Mouse (Mus musculus) spleen, postnatal 36 days (tissue): Measurements from ENCODE around the gene Mapk6.

Source experiments
- DNase-seq, 2 experiments: peaks; one replicate each; pipeline ENCODE4 v3.0.0; 2022; ENCODE audit warnings: low spot score in 2 of 2, mixed read lengths in 1 of 2

Mapk6 gene

DNA sequence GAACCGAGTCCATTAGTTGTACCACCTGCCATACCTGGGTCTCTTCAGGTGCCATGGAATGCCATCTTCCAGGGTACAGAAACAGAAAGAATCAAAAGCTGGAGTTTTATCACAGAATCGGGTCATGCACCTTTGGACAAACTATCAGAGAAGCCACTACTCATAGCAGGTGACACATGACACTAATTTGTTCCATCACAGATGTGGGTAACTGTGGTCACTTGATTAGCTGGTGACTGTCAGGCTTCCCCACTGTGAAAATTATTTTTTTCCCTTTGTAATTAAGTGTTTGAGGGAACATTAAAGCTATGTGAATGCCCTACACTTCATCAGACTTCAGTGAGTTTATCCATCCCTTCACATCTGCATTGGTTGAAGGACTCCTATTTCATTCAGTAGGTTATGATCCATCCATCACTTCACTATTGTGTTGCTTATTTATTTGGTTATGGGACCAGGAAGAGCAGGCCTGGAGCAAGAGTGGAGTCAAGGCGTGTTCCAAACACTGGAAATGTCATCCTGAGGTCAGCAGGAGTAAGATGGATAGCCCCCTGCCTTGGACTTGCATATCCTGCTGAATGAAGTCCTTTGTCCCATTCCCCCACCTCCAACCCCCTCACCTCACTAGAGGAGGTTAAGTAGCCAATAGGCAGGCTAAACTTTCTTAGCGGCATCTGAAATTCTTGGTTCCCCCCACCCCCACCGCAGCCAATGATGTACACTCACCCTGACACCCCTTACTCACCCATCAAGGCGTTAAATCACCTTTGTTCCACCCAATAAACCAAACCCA is 14.7 kb upstream of the Mapk6 start:
- DNase-seq = no peak

DNA sequence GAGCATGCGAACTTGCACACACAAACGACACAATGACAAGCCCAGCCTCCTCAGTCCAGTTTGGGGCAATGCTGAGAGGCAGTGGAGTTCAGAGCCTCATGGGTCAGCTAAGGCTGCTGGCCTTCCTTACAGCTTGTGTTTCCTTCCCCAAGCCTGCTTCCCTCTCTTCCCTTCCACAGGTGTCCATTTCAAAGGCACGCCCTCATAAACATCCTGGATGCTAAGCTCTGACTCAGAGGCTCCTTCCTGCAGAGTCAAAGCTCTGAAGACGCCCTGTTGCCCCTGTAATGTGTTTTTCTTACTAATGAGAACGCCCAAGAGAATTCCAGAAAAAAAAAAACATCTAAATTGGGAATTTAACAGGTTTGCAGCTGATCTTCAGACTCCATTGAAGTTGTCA is 13.9 kb upstream of the Mapk6 start:
- no peak for DNase-seq

DNA sequence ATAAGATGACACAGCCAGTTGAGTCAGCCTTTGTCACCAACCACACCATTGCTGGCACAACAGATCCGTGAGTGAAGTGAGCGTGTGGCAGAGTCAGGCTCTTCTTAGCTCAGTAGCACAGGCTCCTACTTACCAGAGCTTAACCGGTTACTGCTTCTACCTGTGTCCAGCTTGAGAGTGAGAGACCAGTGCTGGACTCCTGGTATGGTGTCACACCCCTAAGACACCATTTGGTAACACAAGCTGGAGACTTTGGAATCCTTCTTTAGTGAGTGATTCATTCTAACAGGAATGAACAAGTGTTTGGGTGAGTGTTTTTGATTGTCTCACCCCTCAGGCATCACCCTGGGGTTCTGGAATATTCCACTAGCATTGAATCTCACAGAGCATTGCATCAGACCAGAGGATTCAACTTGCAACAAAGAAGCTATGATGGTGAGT is 12.5 kb upstream of the Mapk6 start:
- no peak for DNase-seq

DNA sequence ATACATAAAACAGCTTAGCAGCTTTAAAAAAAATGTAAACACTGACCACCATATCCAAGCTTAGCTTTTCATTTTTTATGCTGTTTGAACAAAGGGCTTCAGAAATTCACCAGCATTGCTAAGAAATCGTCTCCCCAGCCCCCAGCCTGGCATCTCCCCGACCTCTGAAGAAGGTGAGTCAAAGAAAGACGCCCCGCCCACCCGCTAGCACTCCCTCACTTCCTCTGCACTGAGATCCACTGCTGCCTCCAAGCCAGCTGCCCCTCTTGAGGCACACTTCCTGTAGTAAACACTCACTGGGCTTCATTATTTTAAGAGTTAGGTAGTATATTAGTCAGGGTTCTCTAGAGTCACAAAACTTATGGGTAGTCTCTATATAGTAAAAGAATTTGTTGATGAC is 4.4 kb upstream of the Mapk6 start:
- DNase-seq = peak; percentile 61

DNA sequence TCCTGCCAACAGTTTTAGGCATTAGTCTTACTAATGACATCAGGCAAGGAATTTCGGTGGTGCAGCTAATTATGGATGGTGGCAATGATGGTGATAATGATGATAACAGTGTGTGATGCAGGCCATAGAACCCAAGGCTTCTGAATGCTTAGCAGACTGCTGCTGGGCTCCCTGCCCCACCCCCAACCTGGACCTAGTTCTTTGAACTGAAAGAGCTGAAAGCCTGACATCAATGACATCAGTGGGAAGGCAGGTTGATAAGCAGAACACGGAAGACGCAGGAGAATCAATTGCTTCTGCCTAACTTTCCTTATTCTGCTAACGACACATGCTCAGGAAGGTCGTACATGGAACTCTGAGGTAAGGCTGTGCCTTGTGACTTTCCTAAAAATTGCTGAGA is 3.4 kb upstream of the Mapk6 start:
- no peak for DNase-seq

DNA sequence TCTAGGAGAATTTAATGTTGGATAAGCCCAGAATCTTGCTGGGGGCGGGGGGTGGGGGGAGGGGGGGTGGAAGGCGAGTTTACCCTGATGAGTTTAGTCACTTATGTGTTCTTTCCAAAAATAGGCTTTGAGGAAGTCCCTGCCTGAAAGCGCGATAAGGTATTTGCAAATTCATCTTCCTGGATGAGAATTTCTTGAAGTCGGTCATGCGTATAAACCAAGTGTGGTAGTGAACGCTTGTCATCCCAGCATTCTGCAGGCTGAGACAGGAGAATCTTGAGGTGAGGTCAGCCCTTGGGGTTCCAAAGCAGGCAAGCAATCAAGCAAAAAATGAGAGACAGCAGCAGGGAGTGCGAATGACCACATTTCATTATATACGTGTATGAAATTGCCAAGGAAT is 1.8 kb upstream of the Mapk6 start:
- DNase-seq = peak; percentile 39 to 60

DNA sequence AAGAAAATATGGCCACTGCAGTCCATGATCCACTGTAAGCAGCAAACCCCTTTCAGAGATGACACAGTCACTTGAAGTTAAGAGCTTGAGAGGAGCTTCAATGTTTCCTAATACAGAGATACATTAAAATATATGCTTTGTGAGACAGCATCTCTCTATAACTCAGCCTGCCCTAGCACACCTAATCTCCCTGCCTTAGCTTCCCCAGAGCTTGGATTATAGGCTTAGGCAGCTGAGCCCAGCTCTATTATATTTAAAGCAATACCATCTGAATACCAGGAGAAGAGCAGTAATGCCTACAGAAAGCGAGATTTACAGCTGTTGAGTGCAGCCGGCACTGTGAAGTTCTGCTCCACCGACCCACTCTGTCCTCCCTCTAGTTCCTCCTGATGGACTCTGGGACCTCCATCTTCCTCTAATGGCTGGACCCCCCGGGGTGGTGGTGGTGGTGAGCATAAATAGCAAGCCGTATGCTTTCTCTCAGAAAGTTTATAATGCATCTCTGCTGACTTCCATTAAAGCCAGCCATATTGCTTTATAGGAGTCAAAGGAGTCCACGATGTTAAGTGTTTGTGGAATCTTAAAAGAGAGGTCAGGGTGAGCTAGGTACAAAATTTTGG is 1.2 kb upstream of the Mapk6 start:
- no peak for DNase-seq

DNA sequence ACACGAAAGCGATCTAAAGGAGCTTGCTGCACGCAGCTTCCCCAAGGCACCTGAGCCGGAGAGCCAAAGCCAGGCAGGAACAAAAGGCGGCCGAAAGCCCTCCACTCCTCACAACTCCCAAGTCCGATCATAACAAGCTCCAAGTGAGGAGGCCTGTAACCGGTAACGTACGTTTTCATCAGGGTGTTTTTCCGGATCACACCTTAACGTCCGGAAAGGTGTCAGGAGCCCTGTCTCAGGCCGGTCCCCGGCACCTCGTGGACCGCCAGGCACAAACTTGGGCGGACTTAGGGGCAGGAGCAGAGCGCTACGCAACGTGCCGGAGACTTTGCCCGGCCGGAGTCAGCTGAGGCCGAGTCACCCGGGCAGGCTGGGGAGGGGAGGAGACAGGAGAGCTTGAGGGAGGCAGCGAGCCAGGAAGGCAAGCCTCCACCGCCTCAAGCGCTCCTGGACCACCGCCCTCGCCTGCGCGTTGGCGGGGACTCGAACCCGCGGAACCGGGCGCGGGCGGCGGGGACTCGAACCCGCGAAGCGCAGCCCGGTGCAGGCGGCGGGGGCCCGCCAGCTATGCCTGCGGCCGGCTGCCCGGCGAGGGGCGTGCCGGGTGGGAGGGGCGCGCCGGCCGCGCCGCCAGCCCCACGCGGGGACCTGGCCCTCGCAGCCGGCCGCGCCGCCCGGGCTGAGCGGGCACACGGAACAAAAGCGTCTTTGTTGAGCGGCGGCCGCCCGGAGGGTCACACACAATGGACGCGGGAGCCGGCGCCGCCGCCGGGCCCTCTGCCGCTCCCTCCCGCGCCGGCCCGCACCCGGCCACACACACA is 564 bp downstream of the Mapk6 start:
- peak; percentile 55 for DNase-seq

DNA sequence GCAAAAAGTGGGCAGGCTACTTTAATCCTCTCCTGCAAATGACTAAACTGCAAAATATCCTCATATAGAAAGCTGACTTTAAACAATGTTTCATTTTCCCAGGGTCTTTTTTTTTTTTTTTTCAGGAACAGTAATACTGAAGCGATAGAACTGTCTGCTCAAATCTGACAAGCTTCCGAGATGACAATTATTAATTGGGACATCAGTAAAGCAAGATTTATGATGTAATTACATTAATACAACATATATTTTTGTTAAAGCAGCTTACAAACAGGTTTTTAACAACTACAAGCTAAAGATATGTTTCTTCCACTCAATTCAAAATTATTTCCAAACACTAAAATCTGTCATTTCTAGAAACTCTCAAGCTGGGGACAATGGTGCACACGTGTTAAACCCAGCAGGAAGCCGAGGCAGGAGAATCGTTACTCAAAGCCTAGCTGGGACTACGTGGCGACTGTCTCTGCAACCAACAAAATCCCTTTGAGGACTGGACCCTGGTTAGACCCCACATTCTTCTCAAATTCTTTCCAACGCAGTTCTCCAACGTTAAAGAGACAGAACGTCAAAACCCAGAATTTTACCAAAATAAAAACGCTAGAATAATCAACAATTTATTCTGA is 1.5 kb downstream of the Mapk6 start:
- DNase-seq = no peak

DNA sequence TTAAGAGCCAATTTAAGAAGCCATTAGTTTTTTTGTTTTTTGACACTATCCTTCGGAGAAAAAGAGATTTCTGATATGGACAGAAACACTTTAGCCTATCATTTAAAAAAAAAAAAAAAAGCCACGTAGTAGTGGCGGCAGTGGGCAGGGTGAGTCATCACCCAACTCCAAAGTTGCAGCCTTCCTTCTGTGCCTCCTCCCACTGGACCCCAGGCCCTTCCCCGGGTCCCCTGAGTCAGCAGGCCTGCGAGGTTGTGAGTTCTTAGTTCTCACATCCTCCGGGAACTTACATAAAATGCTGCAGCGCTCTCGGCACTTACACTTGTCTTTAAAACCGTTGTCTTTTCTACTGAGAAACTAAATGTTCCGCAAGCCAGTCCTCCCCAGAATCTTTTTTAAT is 2.0 kb downstream of the Mapk6 start:
- peak; percentile 8 to 37 for DNase-seq

DNA sequence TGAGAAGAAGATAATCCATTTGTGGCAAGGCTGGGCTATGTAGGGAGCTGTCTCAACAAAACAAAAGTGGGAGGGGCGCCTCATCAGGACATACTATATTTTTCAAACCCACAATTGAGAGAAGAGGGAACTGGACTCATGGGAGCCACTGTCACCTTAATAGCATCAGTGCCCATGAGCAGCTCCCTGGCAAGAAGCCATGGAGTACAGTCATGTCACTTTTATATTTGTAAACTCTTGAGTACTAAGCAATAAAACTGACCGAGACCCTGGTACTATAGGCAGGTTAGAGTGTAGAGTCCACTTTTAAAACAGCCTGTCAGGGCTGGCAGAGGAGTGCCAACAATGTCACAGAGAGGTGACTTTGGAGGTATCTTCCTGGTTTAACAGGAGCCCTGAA is 3.7 kb downstream of the Mapk6 start:
- no peak for DNase-seq

DNA sequence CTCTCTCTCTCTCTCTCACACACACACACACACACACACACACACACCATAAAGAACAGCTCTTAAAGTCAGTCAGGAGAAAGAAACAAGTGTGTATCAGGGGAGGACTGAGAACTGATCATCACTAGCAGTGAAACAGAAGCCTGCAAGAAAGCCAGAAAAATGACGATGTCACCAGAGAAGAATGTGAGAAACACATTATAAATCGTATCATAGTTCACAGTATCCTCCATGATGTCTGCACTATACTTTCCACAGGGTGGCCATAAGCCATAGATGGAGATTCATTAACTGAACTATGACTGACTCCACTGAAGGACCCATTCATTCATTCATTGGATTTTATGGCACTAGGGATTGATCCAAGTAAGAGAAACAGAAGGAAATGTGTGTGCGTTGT is 6.3 kb downstream of the Mapk6 start:
- DNase-seq = no peak

DNA sequence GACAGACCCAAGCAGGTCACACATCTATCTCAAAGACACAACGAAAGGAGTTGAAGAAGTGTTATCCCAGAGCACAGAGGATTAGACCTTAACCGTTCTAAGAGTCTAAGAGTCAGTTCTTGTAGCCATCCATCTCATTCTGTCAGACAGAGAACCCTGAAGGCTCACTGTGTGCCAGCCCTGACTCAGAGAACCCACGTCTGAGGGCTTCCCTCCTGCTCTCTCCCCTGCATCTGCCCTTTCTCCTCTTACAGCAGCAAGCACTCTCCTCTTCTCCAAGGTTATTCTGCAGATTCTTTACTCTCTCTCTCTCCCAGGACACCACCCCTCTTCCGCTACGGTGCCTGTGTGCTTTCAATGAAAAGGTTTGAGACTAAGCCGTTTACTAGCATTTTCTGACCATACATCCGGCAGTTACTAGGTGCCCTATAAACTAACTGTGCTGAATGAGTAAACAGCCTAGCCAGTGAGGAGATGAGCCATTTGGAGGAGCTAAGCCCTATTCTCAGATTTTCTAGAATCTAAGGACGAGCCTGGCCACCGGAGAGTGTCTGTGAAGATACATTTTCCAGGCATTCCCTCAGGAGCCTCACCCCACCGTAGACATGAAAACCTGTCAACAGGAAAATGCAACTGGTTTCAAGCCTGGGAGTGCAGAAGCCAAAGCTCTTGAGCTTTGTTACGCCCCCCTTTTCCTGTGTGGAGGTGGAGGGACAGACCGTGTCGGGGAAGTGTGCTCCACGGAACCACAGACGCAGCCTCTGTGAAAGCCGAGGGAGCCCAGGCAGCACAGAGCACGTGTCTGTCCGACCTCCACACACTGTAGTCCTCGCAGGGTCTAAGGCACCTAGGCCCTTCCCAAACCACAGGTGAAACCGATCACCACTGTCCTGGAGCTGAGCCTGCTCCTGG is 8.0 kb downstream of the Mapk6 start:
- DNase-seq = peak; percentile 50 to 57

DNA sequence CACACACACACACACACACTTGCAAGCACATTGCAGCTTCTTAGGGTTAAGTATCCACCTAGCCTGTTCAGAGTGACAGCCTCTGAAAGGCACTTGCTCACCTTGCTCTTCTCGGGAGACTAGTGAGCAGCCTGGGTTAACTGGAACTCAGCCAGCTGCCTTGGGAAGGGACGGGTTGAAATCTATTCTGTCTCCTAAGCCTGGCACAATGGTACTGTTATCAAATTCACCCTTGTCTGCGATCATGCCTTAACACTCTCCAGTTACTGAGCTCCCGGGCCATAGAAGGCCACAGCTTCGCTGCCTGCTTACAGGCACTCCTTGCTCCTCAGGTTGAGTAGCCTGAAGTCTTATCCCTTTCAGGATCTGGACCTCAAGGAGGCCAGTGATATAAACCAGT is 9.2 kb downstream of the Mapk6 start:
- no peak for DNase-seq

DNA sequence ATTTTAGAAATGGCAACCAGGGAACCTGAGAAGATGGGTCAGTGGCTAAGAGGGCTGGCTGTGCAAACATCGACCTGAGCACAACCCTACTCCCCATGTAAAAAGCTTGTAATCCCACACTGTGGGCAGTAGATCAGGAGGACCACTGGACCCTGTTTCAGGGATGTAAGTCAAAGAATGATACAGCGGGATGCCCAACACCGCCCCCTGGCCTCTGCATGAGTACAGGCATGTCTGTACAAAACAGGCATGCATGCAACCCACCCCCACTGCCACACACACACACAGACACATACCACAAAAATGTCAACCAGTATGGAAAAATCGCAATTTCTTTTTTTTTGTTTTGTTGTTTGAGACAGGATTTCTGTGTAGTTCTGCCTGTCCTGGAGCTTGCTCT is 10.7 kb downstream of the Mapk6 start:
- no peak for DNase-seq

DNA sequence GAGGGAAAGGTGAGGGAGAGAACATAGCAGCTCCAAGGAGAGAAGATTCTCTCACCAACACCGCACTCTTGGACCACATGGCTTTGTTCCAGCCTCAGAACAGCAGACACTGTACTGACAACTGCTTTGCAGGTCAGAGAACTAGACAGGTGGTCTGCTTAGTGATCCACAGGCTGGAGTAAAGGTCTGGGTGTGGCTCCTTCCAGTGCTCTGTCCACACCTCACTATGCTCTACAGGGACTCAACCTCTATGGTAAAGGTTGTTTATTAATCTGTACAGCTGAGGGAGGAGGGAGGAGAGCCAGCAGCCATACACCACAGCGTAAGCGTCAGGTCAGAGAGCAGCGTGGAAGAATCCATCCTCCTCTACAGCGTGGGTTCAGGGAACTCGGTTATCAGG is 13.8 kb downstream of the Mapk6 start:
- no peak for DNase-seq

DNA sequence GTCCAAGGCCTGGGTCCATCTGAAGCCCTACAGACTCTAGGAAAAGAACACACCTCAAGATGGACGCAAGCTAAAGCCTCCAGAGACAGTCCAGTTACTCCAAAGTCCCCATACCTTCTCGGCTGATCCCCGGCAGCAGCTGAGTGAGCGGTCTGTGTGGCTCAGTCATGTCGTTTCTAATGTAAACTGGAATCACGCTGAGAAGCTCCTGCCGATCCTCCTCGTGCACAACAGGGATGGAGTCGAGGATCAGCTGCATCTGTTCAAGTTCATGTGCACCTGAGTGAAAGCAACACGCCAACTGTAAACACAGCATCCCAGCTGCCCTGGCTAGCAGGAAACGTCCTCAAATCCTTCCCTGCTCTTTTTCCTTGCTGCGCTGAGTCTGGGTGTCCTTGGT is 16.6 kb downstream of the Mapk6 start:
- no peak for DNase-seq

DNA sequence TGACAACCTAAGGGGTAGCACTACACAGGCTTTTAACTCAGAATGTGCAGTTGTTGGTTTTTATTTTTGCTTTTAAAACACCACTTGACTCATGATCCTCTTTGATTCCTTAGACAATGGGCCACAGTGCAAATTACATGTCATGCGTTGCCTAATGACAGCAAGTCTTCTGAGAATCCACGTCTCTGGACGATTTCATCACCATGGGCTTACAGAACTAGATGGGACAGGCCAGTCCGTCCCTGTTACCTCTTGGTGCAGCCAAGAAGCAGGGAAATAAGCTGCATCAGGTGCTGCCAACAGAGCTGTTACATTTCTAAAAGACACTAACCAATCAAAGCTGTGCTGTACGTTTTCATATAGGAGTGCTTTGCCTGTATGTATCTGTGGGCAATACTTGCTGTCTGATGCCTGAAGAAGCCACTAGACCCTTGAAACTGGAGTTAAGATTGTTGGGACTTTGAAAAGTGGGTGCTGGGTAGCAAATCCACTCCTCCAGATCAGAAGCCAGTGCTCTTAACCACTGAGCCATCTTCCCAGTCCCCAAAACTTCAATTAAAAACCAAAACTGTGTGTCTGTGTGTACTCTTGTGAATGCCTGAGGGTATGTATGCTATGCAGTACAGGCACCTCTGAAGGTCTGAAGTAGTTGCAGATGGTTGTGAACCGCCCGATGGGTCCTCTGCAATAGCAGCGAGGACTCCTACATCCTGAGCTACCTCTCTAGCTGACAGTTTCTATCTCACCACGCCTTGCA is 24.4 kb downstream of the Mapk6 start:
- no peak for DNase-seq

DNA sequence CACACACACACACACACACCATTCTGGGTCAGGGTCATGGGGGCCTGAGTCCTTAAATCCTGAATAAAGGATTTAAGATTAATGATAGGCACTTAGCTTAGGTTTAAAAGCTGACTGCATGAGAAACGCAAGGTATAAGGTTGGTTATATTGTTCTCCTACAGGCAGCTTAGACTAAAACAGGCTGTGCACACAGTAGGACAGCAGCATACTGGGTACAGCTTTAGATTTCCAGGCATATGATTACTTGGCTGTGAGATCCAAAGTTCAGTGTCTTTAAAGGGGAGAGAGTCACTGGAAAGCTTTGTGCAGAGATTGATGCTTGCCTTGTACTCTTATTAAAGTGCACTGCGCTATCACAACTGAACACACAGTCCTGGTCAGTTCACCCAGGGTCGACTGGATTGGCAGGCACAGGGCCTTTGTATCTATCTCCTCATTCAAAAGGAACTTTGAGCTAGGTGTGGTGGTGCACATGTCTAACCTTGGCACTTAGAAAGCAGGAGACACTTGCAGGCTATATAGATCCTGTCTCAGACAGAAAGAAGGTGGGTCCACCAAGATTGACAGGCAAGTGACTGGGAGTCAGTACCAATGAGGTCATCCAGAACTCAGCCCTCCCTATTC is 25.4 kb downstream of the Mapk6 start:
- no peak for DNase-seq

DNA sequence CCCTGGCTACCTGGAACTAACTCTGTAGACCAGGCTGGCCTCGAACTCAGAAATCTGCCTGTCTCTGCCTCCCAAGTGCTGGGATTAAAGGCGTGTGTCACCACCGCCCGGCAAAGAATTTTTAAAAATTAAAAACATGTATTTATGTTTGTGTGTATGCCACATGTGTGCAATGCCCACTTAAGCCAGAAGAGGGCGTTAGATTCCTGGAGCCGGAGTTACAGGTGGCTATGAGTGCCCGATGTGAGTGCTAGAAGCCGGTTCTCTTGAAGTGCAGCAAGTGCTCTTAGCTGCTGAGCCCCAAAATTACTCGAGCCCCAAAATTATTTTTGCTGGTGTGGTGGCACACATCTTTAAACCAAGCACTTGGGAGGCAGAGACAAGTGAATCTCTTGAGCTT is 26.0 kb downstream of the Mapk6 start:
- no peak for DNase-seq
